Mouse (Mus musculus): ENCODE data around the gene Ccnl2. TPM values are rescaled to one million over a fixed set of nuclear protein-coding genes. Genes with fewer than 3 reads are reported as not detected.

Gene Ccnl2
- polyA plus RNA-seq, 1 experiment from 2014 or later = 140 TPM

DNA sequence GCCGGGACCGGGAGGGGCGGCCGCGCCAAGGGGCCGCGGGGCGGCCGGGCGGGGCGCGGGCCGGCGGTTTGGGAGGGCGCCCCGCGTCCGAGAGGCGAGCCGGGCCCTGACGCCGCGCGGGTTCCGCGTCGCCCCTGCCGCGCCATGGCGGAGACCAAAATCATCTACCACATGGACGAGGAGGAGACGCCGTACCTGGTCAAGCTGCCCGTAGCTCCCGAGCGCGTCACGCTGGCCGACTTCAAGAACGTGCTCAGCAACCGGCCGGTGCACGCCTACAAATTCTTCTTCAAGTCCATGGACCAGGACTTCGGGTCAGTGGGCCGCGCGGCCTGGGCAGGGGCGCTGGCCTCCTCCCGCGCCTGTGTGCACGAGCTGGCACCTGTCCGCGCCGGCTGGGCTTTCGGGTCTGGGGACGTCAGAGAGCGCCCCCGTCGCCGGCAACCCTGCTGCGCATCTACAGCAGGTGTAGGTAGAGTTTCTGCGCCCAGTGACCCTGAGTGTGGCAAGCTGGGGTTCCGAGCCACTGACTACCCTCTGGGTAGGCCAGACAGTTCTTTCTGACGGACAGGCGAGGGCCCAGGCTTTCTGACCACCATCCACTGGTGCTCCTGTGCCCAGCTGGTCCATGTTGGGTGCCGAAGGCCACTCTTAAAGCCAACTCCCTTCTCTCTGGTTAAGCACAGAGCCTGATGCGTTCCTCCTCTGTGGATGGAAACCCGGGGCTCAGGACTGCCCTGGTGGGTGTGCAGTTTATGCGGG, 35.5 kb downstream of the Ccnl2 start:
- peak overlapping the region; percentile 98 for H3K4me2 ChIP-seq
- DNase-seq (ENCODE audit: low spot score) = peak; percentile 69
- peak overlapping the region; percentile 54 for H3K27ac ChIP-seq (ENCODE audit: low read depth, low read length)
- H3K9me3 ChIP-seq (ENCODE audit: control insufficient read depth, low read length) = no peaks in the 10 kb centered on the region
- H3K27me3 ChIP-seq (replicated peaks; ENCODE audit: control insufficient read depth, insufficient read depth, low read length) = no peaks in the 10 kb centered on the region
- H3K4me1 ChIP-seq (replicated peaks; ENCODE audit: control insufficient read depth, insufficient read depth, low read length) = peaks cover 24% of the 10 kb centered on the region
- peak overlapping the region; percentile 91 for H3K9ac ChIP-seq (ENCODE audit: low read depth, low read length)
- H3K4me3 ChIP-seq (ENCODE audit: low read depth, low read length) = peak overlapping the region; percentile 95
- peak; percentile 53 for ATAC-seq (replicated peaks; ENCODE audit: low FRiP score)
- H3K36me3 ChIP-seq (ENCODE audit: control insufficient read depth, insufficient read depth, low read length) = 0 out of 2 replicates have a peak, but pooled peaks cover 2% of the 10 kb centered on the region
- 2% methylated on average over 68 of the region's 69 CpGs for WGBS

DNA sequence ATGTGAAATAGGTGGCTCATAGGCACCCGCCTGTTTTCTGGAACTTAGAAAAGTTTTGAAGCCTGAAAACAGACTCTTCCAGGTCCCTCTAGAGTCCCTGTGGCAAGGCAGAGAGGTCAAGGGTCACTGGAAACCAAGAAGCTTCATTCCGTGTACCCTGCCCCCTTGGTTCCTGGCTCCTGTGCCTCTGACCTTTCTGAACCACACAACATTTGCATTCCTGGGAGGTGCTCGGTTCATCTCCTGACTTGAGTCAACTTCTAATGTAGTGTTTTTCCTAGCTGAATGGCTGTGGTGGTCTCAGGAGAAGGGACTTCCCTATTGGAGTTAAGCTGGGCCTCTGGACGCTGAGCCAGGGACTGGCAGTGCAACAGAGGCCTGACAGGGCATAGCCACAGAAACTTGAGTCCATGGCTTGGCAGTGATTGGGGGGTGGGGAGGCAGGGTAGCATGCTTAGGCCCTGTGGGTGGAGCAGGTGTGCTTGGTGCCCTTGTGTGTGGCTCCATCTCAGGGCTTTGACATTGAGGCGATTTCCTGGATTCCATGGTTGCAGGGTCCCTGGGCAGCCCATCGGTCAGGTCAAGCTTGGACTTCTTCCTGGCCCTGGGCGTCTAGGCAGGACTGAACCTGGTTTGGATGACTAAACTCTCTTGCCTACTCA, 36.3 kb downstream of the Ccnl2 start:
- no peaks in the 10 kb centered on the region for H3K9me3 ChIP-seq (ENCODE audit: control insufficient read depth, low read length)
- peaks cover 24% of the 10 kb centered on the region for H3K4me1 ChIP-seq (replicated peaks; ENCODE audit: control insufficient read depth, insufficient read depth, low read length)
- 56% methylated on average over 7 of the region's 7 CpGs for WGBS
- H3K9ac ChIP-seq (ENCODE audit: low read depth, low read length) = peak overlapping the region; percentile 91; the same call in 1 of the 2 replicates
- DNase-seq (ENCODE audit: low spot score) (no peak), ATAC-seq (replicated peaks; ENCODE audit: low FRiP score) (no peak)
- peak overlapping the region; percentile 98 for H3K4me2 ChIP-seq
- peak overlapping the region; percentile 95 for H3K4me3 ChIP-seq (ENCODE audit: low read depth, low read length)
- H3K27ac ChIP-seq (ENCODE audit: low read depth, low read length) = no peak overlapping the region
- H3K27me3 ChIP-seq (replicated peaks; ENCODE audit: control insufficient read depth, insufficient read depth, low read length) = no peaks in the 10 kb centered on the region
- no peaks in the 10 kb centered on the region for H3K36me3 ChIP-seq (ENCODE audit: control insufficient read depth, insufficient read depth, low read length)

DNA sequence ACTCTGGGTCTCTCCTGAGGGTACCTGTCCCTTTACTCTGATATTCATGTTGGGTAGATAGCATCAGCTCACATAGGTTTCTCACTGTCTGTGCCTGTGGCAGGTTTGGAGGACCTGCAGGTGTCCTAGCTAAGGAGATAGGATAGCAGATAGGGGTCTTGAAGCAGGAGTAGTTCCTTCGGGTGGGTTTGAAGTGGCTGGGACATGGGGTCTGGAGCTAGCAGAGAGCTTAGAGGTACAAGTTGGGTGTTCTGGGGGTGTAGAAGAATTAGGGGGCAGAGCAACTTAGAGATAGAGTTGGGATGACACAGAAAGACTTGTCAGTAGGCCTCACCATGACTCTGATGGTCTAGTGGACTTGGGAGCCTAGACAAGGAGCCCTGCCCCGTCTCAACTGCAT, 37.1 kb downstream of the Ccnl2 start:
- no peaks in the 10 kb centered on the region for H3K27me3 ChIP-seq (replicated peaks; ENCODE audit: control insufficient read depth, insufficient read depth, low read length)
- peak overlapping the region; percentile 98 for H3K4me2 ChIP-seq
- H3K4me3 ChIP-seq (ENCODE audit: low read depth, low read length) = no peak overlapping the region
- ATAC-seq (replicated peaks; ENCODE audit: low FRiP score) (no peak), DNase-seq (ENCODE audit: low spot score) (no peak)
- peaks cover 7% of the 10 kb centered on the region; the same call in 1 of the 2 replicates for H3K36me3 ChIP-seq (ENCODE audit: control insufficient read depth, insufficient read depth, low read length)
- H3K9ac ChIP-seq (ENCODE audit: low read depth, low read length) = no peak overlapping the region
- H3K27ac ChIP-seq (ENCODE audit: low read depth, low read length) = no peak overlapping the region
- 63% methylated on average over 2 of the region's 2 CpGs for WGBS
- peaks cover 24% of the 10 kb centered on the region for H3K4me1 ChIP-seq (replicated peaks; ENCODE audit: control insufficient read depth, insufficient read depth, low read length)
- H3K9me3 ChIP-seq (ENCODE audit: control insufficient read depth, low read length) = no peaks in the 10 kb centered on the region

DNA sequence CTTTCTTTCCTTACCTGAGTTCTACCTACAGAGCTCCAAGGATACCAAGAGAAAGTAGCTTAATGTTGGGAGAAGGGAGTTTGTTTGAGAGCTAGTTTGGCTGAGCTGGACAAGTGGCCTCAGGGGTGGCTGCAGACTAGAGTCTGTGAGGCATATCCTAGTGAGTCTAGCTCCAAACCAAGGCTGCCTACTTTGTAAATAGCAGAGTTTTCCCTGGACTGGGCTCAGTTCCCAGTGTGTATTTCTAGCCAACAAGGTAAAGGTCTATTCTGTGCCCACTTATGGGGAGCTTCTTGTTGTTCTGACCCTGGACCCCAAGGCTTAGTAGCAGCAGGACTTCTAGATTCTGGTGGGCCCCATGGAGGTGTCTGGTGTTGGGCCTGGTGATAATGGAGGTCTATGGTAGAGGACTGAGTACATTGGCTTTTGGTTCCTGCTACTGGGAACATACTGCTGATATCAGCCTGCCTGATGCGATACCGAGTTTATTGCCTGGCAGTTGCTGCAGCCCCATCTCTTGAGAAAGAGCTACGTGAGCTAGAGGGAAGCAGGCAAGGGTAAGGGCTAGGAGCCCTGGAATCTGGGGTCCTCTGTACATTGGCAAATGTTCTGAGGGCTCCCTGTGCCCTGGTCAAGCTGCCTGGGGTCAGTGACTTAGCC, 37.6 kb downstream of the Ccnl2 start:
- no peaks in the 10 kb centered on the region for H3K27me3 ChIP-seq (replicated peaks; ENCODE audit: control insufficient read depth, insufficient read depth, low read length)
- H3K4me1 ChIP-seq (replicated peaks; ENCODE audit: control insufficient read depth, insufficient read depth, low read length) = peaks cover 24% of the 10 kb centered on the region
- 73% methylated on average over 3 of the region's 3 CpGs for WGBS
- H3K4me3 ChIP-seq (ENCODE audit: low read depth, low read length) = no peak overlapping the region
- DNase-seq (ENCODE audit: low spot score) (no peak), ATAC-seq (replicated peaks; ENCODE audit: low FRiP score) (no peak)
- no peaks in the 10 kb centered on the region for H3K9me3 ChIP-seq (ENCODE audit: control insufficient read depth, low read length)
- no peak overlapping the region for H3K9ac ChIP-seq (ENCODE audit: low read depth, low read length)
- H3K4me2 ChIP-seq = no peak overlapping the region; the same call in 1 of the 2 replicates
- H3K27ac ChIP-seq (ENCODE audit: low read depth, low read length) = no peak overlapping the region
- H3K36me3 ChIP-seq (ENCODE audit: control insufficient read depth, insufficient read depth, low read length) = peaks cover 7% of the 10 kb centered on the region; the same call in 1 of the 2 replicates

DNA sequence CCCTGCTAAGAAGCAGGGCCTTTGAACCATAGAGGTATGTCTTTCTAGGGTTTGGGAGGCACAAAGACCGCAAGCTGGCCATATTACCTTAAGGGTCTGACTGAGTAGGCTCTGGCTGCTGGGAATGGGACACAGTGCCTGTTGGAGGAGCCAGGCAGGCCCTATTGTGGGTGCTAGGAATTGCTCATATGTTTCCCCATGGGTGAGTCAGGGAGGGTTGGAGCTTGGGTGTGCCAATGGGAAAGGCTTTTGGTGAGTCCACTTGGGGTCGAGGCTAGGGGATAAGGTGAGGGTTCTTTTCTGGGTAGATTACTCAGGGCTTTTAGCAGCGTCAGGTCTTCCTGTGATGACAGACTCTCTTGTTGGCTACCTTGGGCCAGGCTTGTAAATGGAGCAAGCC, 39.1 kb downstream of the Ccnl2 start:
- Histone ChIP-seq H3K27me3 (replicated peaks; ENCODE audit: control insufficient read depth, insufficient read depth, low read length) (no peaks in the 10 kb centered on the region), H3K4me2 (no peak overlapping the region), H3K36me3 (ENCODE audit: control insufficient read depth, insufficient read depth, low read length) (peaks cover 13% of the 10 kb centered on the region; the same call in 1 of the 2 replicates), H3K4me1 (replicated peaks; ENCODE audit: control insufficient read depth, insufficient read depth, low read length) (peaks cover 28% of the 10 kb centered on the region), H3K4me3 (ENCODE audit: low read depth, low read length) (no peak overlapping the region), H3K9me3 (ENCODE audit: control insufficient read depth, low read length) (no peaks in the 10 kb centered on the region), H3K9ac (ENCODE audit: low read depth, low read length) (no peak overlapping the region), H3K27ac (ENCODE audit: low read depth, low read length) (no peak overlapping the region)
- WGBS = 88% methylated on average over 3 of the region's 3 CpGs
- DNase-seq (ENCODE audit: low spot score) = no peak
- ATAC-seq (replicated peaks; ENCODE audit: low FRiP score) = no peak

DNA sequence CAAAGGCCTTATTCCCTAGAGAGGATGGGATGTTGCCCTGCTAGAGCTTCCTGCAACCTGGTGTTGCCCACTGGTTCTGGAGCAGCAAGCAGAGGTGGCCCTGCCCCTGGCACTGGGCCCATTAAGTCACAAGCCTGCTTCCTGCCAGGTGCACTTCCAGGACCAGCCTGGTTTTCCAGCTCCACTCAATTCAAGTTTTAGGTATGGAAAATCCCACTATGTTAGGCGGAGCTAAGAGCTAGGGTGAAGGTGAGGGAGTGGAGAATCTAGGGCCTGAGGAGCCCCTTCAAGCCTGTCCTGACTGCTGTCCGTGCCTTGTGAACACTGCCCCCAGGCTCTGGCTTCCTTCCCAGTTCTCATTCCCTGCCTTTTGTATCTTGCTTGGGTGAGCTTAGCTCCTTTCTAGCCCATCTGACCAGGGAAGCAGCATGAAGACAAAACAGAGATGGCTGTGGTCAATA, 39.7 kb downstream of the Ccnl2 start:
- no peak overlapping the region for H3K4me2 ChIP-seq
- peaks cover 27% of the 10 kb centered on the region for H3K4me1 ChIP-seq (replicated peaks; ENCODE audit: control insufficient read depth, insufficient read depth, low read length)
- no peak overlapping the region for H3K4me3 ChIP-seq (ENCODE audit: low read depth, low read length)
- no peaks in the 10 kb centered on the region for H3K27me3 ChIP-seq (replicated peaks; ENCODE audit: control insufficient read depth, insufficient read depth, low read length)
- H3K36me3 ChIP-seq (ENCODE audit: control insufficient read depth, insufficient read depth, low read length) = peaks cover 13% of the 10 kb centered on the region; the same call in 1 of the 2 replicates
- WGBS = 78% methylated on average over 2 of the region's 2 CpGs
- DNase-seq (ENCODE audit: low spot score) (no peak), ATAC-seq (replicated peaks; ENCODE audit: low FRiP score) (no peak)
- no peaks in the 10 kb centered on the region for H3K9me3 ChIP-seq (ENCODE audit: control insufficient read depth, low read length)
- no peak overlapping the region for H3K27ac ChIP-seq (ENCODE audit: low read depth, low read length)
- H3K9ac ChIP-seq (ENCODE audit: low read depth, low read length) = no peak overlapping the region

DNA sequence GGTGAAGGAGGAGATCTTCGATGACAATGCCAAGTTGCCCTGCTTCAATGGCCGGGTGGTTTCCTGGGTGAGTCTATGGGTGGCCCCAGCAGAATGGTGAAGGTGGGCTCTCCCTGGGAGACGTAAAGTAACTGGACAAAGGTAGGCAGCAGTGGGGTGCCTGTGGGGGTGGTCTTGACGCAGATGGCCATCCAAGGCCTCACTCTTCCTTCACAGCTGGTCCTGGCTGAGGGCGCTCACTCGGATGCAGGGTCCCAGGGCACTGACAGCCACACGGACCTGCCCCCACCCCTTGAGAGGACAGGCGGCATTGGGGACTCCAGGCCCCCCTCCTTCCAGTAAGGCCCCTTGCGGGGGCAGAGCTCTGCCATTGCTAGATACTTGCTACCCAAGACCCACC, 41.1 kb downstream of the Ccnl2 start:
- Histone ChIP-seq H3K9ac (ENCODE audit: low read depth, low read length) (no peak overlapping the region), H3K27me3 (replicated peaks; ENCODE audit: control insufficient read depth, insufficient read depth, low read length) (no peaks in the 10 kb centered on the region), H3K27ac (ENCODE audit: low read depth, low read length) (no peak overlapping the region), H3K4me1 (replicated peaks; ENCODE audit: control insufficient read depth, insufficient read depth, low read length) (peaks cover 22% of the 10 kb centered on the region), H3K4me2 (no peak overlapping the region), H3K4me3 (ENCODE audit: low read depth, low read length) (no peak overlapping the region), H3K36me3 (ENCODE audit: control insufficient read depth, insufficient read depth, low read length) (peaks cover 24% of the 10 kb centered on the region; the same call in 1 of the 2 replicates), H3K9me3 (ENCODE audit: control insufficient read depth, low read length) (no peaks in the 10 kb centered on the region)
- DNase-seq (ENCODE audit: low spot score) = no peak
- no peak for ATAC-seq (replicated peaks; ENCODE audit: low FRiP score)
- 90% methylated on average over 9 of the region's 9 CpGs for WGBS

DNA sequence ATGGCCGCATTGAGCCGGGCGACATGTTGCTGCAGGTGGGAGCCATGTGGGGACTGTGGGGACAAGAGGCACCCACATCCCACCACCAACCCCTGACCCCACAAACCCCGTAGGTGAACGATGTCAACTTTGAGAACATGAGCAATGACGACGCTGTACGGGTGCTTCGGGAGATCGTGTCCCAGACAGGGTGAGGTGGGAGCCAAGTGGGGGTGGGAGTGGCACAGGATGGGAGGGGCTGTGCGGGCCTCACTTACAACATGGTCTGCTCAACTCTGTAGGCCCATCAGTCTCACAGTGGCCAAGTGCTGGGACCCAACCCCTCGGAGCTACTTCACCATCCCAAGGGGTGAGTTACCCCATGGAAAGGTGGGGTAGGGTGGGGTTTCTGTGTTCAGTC, 42.7 kb downstream of the Ccnl2 start:
- H3K4me2 ChIP-seq = no peak overlapping the region
- no peaks in the 10 kb centered on the region for H3K27me3 ChIP-seq (replicated peaks; ENCODE audit: control insufficient read depth, insufficient read depth, low read length)
- 94% methylated on average over 12 of the region's 12 CpGs for WGBS
- no peak overlapping the region for H3K27ac ChIP-seq (ENCODE audit: low read depth, low read length)
- H3K9ac ChIP-seq (ENCODE audit: low read depth, low read length) = no peak overlapping the region
- H3K4me3 ChIP-seq (ENCODE audit: low read depth, low read length) = no peak overlapping the region
- no peaks in the 10 kb centered on the region for H3K9me3 ChIP-seq (ENCODE audit: control insufficient read depth, low read length)
- ATAC-seq (replicated peaks; ENCODE audit: low FRiP score) = no peak
- peaks cover 29% of the 10 kb centered on the region; the same call in 1 of the 2 replicates for H3K36me3 ChIP-seq (ENCODE audit: control insufficient read depth, insufficient read depth, low read length)
- peaks cover 8% of the 10 kb centered on the region for H3K4me1 ChIP-seq (replicated peaks; ENCODE audit: control insufficient read depth, insufficient read depth, low read length)
- no peak for DNase-seq (ENCODE audit: low spot score)
